Mouse (Mus musculus) testis, adult 2 months (tissue): Measurements from ENCODE around the gene Rnf126. TPM values are rescaled to one million over a fixed set of nuclear protein-coding genes. Genes with fewer than 3 reads are reported as not detected.

Experiments
- H3K27ac ChIP-seq: fragments of 200-500 bp; 2 replicates; pipeline ENCODE4 v1.5.1; 2012; ENCODE audit warnings: low read depth, low read length; ENCODE audit not compliant: control insufficient read depth, insufficient read depth
- H3K27me3 ChIP-seq: fragments of 200-500 bp; 2 replicates; pipeline ENCODE4 v1.6.1; 2012; ENCODE audit warnings: mild to moderate bottlenecking, low read length, moderate library complexity; ENCODE audit not compliant: control insufficient read depth, insufficient read depth
- H3K36me3 ChIP-seq: fragments of 200-500 bp; 2 replicates; pipeline ENCODE4 v1.6.1; 2012; ENCODE audit warnings: mild to moderate bottlenecking, low read length; ENCODE audit not compliant: control insufficient read depth, insufficient read depth
- H3K4me1 ChIP-seq: fragments of 200-500 bp; 2 replicates; pipeline ENCODE4 v1.6.1; 2012; ENCODE audit warnings: low read length; ENCODE audit not compliant: control insufficient read depth, insufficient read depth
- H3K4me3 ChIP-seq: fragments of 200-500 bp; 2 replicates; pipeline ENCODE4 v1.5.1; 2012; ENCODE audit warnings: low read depth, mild to moderate bottlenecking, low read length, moderate library complexity, mixed read lengths; ENCODE audit not compliant: control insufficient read depth
- CTCF ChIP-seq: fragments of 200-500 bp; IDR thresholded peaks from 2 replicates; pipeline ENCODE4 v1.5.1; 2012; ENCODE audit warnings: low read depth, mild to moderate bottlenecking, inconsistent platforms, low read length, moderate library complexity; ENCODE audit not compliant: control insufficient read depth, insufficient read depth, insufficient replicate concordance
- POLR2A ChIP-seq: fragments of 200-500 bp; IDR thresholded peaks from 2 replicates; pipeline ENCODE4 v1.6.1; 2012; ENCODE audit warnings: low read depth, mild to moderate bottlenecking, inconsistent platforms, low read length, moderate library complexity; ENCODE audit not compliant: control insufficient read depth
- polyA plus RNA-seq: library from polyadenylated mRNA; depleted of rRNA; stranded (reverse); fragments of >200 nt; gene quantifications from 2 replicates; pipeline ENCODE4 v1.2.3, GENCODE M21; 2012

Rnf126 gene
- polyA plus RNA-seq, 1 experiment: 989 TPM

GRCm38 (mm10) chr10:79806331-79806730 is 39.6 kb upstream of the Rnf126 start:
- peaks cover 54% of the 10 kb centered on the region for H3K4me1 ChIP-seq
- H3K27ac ChIP-seq: no peak overlapping the region
- H3K27me3 ChIP-seq: no peaks in the 10 kb centered on the region
- H3K36me3 ChIP-seq: no peaks in the 10 kb centered on the region
- TF ChIP-seq POLR2A: no peak
- TF ChIP-seq CTCF: no peak
- H3K4me3 ChIP-seq: no peak overlapping the region

GRCm38 (mm10) chr10:79805636-79806035 is 38.9 kb upstream of the Rnf126 start:
- Histone ChIP-seq H3K27ac (peak overlapping the region; percentile 39; the same call in 1 of the 2 replicates), H3K4me1 (peaks cover 54% of the 10 kb centered on the region), H3K4me3 (no peak overlapping the region), H3K36me3 (no peaks in the 10 kb centered on the region), H3K27me3 (no peaks in the 10 kb centered on the region)
- TF ChIP-seq POLR2A (no peak), CTCF (no peak)

GRCm38 (mm10) chr10:79803716-79804323 is 37.1 kb upstream of the Rnf126 start:
- Histone ChIP-seq H3K27me3 (no peaks in the 10 kb centered on the region), H3K4me3 (peak overlapping the region; percentile 84), H3K36me3 (no peaks in the 10 kb centered on the region), H3K4me1 (peaks cover 54% of the 10 kb centered on the region), H3K27ac (peak overlapping the region; percentile 55)
- TF ChIP-seq POLR2A (no peak), CTCF (no peak)

GRCm38 (mm10) chr10:79802331-79802971 is 35.7 kb upstream of the Rnf126 start:
- peak overlapping the region; percentile 73 for H3K27ac ChIP-seq
- H3K4me3 ChIP-seq: no peak overlapping the region
- TF ChIP-seq POLR2A: no peak
- TF ChIP-seq CTCF: no peak
- H3K4me1 ChIP-seq: peaks cover 50% of the 10 kb centered on the region
- H3K27me3 ChIP-seq: no peaks in the 10 kb centered on the region
- no peaks in the 10 kb centered on the region for H3K36me3 ChIP-seq

GRCm38 (mm10) chr10:79801837-79802236 is 35.1 kb upstream of the Rnf126 start:
- H3K4me1 ChIP-seq: peaks cover 46% of the 10 kb centered on the region
- TF ChIP-seq POLR2A (no peak), CTCF (no peak)
- peak overlapping the region; percentile 0; the same call in 1 of the 2 replicates for H3K27ac ChIP-seq
- no peaks in the 10 kb centered on the region for H3K36me3 ChIP-seq
- H3K4me3 ChIP-seq: no peak overlapping the region
- H3K27me3 ChIP-seq: no peaks in the 10 kb centered on the region

GRCm38 (mm10) chr10:79800508-79800907 is 33.8 kb upstream of the Rnf126 start:
- Histone ChIP-seq H3K27ac (no peak overlapping the region), H3K27me3 (no peaks in the 10 kb centered on the region), H3K4me1 (peaks cover 36% of the 10 kb centered on the region), H3K36me3 (no peaks in the 10 kb centered on the region), H3K4me3 (no peak overlapping the region)
- TF ChIP-seq POLR2A: no peak
- TF ChIP-seq CTCF: no peak

- no peak overlapping the region for H3K4me3 ChIP-seq
- TF ChIP-seq POLR2A (no peak), CTCF (no peak)
- no peaks in the 10 kb centered on the region for H3K27me3 ChIP-seq
- no peaks in the 10 kb centered on the region for H3K36me3 ChIP-seq
- H3K4me1 ChIP-seq: peaks cover 31% of the 10 kb centered on the region
- no peak overlapping the region for H3K27ac ChIP-seq
Measured at GRCm38 (mm10) chr10:79798289-79798928, 31.7 kb upstream of the Rnf126 start.
